Mouse (Mus musculus): ENCODE results near the gene Gm2696. TPM values are rescaled to one million over a fixed set of nuclear protein-coding genes. Genes with fewer than 3 reads are reported as not detected.
"Not testable (repeated sequence)": the region's sequence is repeated elsewhere in the genome, so short reads cannot be mapped to it uniquely, and the experiment has no call there.

Gene Gm2696
- polyA plus RNA-seq, 1 experiment from 2014 or later = not detected

DNA sequence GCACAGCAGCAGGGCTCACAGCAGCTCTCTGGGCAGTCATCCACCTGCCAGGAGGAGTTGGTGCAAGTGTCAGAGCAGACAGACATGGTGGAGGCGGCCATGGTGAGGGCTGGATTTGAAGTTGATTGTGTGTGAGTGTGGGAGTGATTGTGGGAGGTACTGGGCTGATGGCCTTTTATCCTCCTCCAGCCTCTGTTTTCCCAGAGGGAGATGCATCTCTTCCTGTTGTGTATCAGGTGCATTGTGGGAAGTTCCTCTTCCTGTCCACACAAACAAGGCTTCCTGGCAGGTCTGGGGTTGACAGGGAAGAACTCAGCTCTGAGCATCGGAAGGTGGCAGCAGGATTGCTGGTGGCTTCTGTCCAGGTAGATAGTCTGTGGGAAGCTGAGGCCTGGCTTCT, 19.5 kb upstream of the Gm2696 start, which contains the start of gene Gm9639:
Gm9639 (minus strand) TSS at position 101 of the 400 bp plus-strand sequence.
- no peak within 1 kb of the TSS for H3K4me2 ChIP-seq (ENCODE audit: low read depth, low read length)
- no peak within 1 kb of the TSS for H3K9ac ChIP-seq (ENCODE audit: low read depth, low read length)
- H3K4me1 ChIP-seq (ENCODE audit: control insufficient read depth, low read depth, low read length) = no peaks in the 10 kb centered on the region
- no peak for ATAC-seq (ENCODE audit: low read depth)
- no peaks in the 10 kb centered on the region for H3K36me3 ChIP-seq (ENCODE audit: control insufficient read depth, insufficient read depth)
- H3K27me3 ChIP-seq (ENCODE audit: control insufficient read depth, insufficient read depth, low read depth, low read length) = no peaks in the 10 kb centered on the region
- H3K27ac ChIP-seq (ENCODE audit: low read length) = no peak within 1 kb of the TSS
- WGBS (ENCODE audit: insufficient replicate concordance) = 38% methylated on average over 2 of the region's 2 CpGs
- H3K9me3 ChIP-seq (replicated peaks; ENCODE audit: control insufficient read depth, low read length) = no peaks in the 10 kb centered on the region
- no peak within 1 kb of the TSS for H3K4me3 ChIP-seq (ENCODE audit: low read depth, low read length)

DNA sequence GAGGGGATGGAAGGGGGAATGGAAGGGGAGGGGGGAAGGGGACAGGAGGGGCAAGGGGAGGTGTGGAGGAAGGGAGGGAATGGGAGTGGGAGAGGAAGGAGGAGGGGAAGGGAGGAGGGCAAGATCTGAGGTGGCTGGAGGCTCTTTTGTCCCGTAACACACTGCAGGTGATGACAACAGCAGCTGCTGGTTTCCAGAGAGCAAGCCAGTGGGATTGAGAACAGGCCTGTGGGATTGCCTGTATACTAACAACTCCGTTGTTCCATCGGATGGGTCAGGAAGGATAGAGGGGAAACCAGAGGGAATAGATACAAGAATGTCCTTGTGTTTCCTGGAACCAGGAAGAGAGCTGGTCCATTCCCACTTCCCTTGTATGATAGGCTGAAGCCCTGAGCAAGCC, 16.8 kb upstream of the Gm2696 start:
- no peaks in the 10 kb centered on the region for H3K36me3 ChIP-seq (ENCODE audit: control insufficient read depth, insufficient read depth)
- H3K4me3 ChIP-seq (ENCODE audit: low read depth, low read length) = no peak overlapping the region
- no peak overlapping the region for H3K4me2 ChIP-seq (ENCODE audit: low read depth, low read length)
- H3K27me3 ChIP-seq (ENCODE audit: control insufficient read depth, insufficient read depth, low read depth, low read length) = no peaks in the 10 kb centered on the region
- H3K27ac ChIP-seq (ENCODE audit: low read length) = no peak overlapping the region
- no peaks in the 10 kb centered on the region for H3K4me1 ChIP-seq (ENCODE audit: control insufficient read depth, low read depth, low read length)
- H3K9me3 ChIP-seq (replicated peaks; ENCODE audit: control insufficient read depth, low read length) = no peaks in the 10 kb centered on the region
- no peak for ATAC-seq (ENCODE audit: low read depth)
- H3K9ac ChIP-seq (ENCODE audit: low read depth, low read length) = no peak overlapping the region
- WGBS (ENCODE audit: insufficient replicate concordance) = 29% methylated on average over 3 of the region's 3 CpGs

DNA sequence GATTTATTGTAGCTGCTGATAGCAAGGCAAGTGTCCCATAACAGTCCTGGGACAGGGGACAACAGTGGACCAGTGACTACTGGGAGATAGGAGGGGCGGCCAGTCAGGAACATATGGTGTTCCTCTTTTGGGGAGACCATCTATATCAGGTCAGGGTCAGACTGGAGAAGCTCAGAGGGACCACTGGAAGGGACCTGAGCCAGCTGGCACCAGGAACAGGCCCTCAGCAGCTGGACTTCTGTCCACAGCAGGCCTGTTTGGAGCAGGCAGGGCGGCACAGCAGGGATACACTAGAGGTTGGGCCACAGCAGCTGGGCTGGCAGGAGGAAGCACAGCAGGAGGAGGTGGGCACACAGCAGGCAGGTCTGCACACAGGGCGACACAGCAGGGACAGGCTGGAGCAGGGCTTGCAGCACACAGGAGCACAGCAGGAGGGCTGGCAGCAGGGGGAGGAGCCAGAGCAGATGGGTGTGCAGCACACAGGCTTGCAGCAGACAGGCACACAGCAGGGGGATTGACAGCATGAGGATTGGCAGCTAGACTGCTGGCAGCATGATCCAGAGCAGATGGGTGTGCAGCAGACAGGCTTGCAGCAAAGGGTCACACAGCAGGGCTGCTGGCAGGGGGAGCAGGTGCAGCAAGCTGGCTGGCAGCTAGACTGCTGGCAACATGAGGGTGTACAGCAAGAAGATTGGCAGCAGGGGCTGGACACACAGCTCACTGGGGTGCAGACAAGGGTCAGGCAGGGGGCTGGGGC, 16.1 kb upstream of the Gm2696 start:
- 26% methylated on average over 3 of the region's 3 CpGs for WGBS (ENCODE audit: insufficient replicate concordance)
- H3K4me1 ChIP-seq (ENCODE audit: control insufficient read depth, low read depth, low read length); H3K9me3 ChIP-seq (replicated peaks; ENCODE audit: control insufficient read depth, low read length); H3K4me2 ChIP-seq (ENCODE audit: low read depth, low read length); ATAC-seq (ENCODE audit: low read depth); H3K9ac ChIP-seq (ENCODE audit: low read depth, low read length); H3K4me3 ChIP-seq (ENCODE audit: low read depth, low read length); H3K27ac ChIP-seq (ENCODE audit: low read length); H3K27me3 ChIP-seq (ENCODE audit: control insufficient read depth, insufficient read depth, low read depth, low read length); H3K36me3 ChIP-seq (ENCODE audit: control insufficient read depth, insufficient read depth): not testable (repeated sequence)

DNA sequence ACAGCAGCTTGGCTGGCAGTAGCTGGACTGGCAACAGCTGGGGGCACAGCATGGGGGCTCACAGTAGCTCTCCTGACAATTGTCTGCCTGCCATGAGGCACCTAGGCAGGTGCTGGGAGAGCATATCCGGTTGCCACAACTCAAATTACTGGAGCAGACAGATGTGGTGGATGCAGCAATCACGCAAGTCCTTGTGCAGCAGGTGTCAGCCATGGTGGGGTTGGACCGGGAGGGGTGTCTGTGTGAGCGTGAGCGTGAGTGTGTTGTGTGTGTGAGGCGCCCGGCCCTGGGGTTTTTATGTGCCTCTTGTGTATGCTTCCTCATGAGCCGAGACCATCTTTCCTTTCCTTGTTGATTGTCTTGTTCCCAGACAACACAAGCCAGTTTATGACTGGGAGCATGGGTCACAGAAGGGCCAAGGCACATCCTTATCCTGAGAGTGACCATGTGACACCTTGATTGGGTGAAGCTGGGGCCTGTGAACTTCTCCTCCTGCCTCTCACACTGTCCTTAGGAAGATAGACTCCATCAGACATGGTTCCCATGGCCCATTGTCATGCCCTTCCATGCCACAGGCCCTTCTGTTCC, 15.5 kb upstream of the Gm2696 start, which contains the start of gene Gm19668:
Gm19668 (minus strand) TSS at position 213 of the 588 bp plus-strand sequence.
- Histone ChIP-seq H3K4me3 (ENCODE audit: low read depth, low read length) (no peak within 1 kb of the TSS), H3K27ac (ENCODE audit: low read length) (no peak within 1 kb of the TSS), H3K4me1 (ENCODE audit: control insufficient read depth, low read depth, low read length) (no peaks in the 10 kb centered on the region), H3K4me2 (ENCODE audit: low read depth, low read length) (no peak within 1 kb of the TSS), H3K27me3 (ENCODE audit: control insufficient read depth, insufficient read depth, low read depth, low read length) (no peaks in the 10 kb centered on the region), H3K9ac (ENCODE audit: low read depth, low read length) (no peak within 1 kb of the TSS), H3K9me3 (replicated peaks; ENCODE audit: control insufficient read depth, low read length) (no peaks in the 10 kb centered on the region), H3K36me3 (ENCODE audit: control insufficient read depth, insufficient read depth) (no peaks in the 10 kb centered on the region)
- ATAC-seq (ENCODE audit: low read depth) = no peak
- 51% methylated on average over 8 of the region's 8 CpGs for WGBS (ENCODE audit: insufficient replicate concordance)

DNA sequence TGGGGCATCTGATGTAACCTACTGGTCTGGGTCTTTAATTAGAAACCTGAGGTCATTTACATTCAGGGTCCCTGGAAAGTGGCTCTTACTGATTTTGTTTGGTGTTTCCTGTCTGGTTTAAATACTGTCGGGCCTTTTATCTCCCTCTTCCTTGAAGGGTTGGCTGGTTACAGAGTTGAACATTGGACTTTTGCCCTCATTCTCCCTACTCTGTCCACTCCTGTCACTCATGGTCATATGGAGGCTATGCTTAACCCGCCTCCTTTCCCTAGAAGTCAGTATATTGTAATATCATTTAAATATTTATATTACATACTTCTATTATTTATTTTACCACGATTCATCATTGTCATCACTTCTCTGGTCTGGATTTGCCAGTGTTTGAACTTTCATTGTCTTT, 10.4 kb upstream of the Gm2696 start:
- no peak for ATAC-seq (ENCODE audit: low read depth)
- Histone ChIP-seq H3K4me3 (ENCODE audit: low read depth, low read length) (no peak overlapping the region), H3K27ac (ENCODE audit: low read length) (no peak overlapping the region), H3K9me3 (replicated peaks; ENCODE audit: control insufficient read depth, low read length) (no peaks in the 10 kb centered on the region), H3K27me3 (ENCODE audit: control insufficient read depth, insufficient read depth, low read depth, low read length) (no peaks in the 10 kb centered on the region), H3K36me3 (ENCODE audit: control insufficient read depth, insufficient read depth) (no peaks in the 10 kb centered on the region), H3K9ac (ENCODE audit: low read depth, low read length) (no peak overlapping the region), H3K4me1 (ENCODE audit: control insufficient read depth, low read depth, low read length) (no peaks in the 10 kb centered on the region), H3K4me2 (ENCODE audit: low read depth, low read length) (no peak overlapping the region)
- 36% methylated on average over 3 of the region's 3 CpGs for WGBS (ENCODE audit: insufficient replicate concordance)

DNA sequence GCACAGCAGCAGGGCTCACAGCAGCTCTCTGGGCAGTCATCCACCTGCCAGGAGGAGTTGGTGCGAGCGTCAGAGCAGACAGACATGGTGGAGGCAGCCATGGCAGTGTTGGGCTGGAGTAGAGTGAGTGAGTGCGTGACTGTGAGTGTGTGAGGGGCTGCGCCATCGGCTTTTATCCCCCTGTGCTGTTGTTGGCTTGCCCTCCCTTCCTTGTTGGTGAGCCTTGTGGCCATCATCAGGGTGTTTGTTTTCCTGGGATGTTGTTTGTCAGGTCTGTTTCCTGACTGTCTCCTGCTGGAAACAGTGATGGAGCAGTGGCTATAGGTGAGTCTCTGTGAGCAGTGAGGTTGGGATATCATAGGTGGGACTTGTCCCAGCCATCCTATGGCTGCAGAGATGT, 2.7 kb upstream of the Gm2696 start, which contains the start of gene Gm9507:
Gm9507 (minus strand) TSS at position 101 of the 400 bp plus-strand sequence.
- Histone ChIP-seq H3K4me2 (ENCODE audit: low read depth, low read length) (no peak within 1 kb of the TSS), H3K27me3 (ENCODE audit: control insufficient read depth, insufficient read depth, low read depth, low read length) (no peaks in the 10 kb centered on the region), H3K4me3 (ENCODE audit: low read depth, low read length) (no peak within 1 kb of the TSS), H3K36me3 (ENCODE audit: control insufficient read depth, insufficient read depth) (no peaks in the 10 kb centered on the region), H3K4me1 (ENCODE audit: control insufficient read depth, low read depth, low read length) (no peaks in the 10 kb centered on the region), H3K27ac (ENCODE audit: low read length) (no peak within 1 kb of the TSS), H3K9me3 (replicated peaks; ENCODE audit: control insufficient read depth, low read length) (no peaks in the 10 kb centered on the region), H3K9ac (ENCODE audit: low read depth, low read length) (no peak within 1 kb of the TSS)
- ATAC-seq (ENCODE audit: low read depth) = no peak
- 53% methylated on average over 5 of the region's 5 CpGs for WGBS (ENCODE audit: insufficient replicate concordance)

DNA sequence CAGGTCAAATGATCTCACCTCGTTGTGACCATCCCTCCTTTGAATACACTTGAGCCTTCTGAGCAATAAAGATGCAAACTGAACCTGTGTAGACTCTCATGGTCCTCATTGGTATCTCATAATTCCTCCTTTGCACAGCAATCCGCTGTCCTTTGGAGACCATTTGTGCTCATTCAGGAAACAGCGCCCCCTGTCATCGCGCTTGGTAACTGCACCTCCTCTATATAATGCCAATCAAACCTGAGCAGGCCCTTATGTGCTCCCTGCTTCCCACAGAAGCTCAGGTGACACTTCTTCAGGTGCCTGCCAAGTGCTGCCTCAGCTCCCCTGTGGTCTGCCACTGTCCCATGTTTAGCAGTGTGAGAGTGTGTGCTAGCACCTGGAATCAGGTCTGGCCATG, 1.0 kb downstream of the Gm2696 start:
- 30% methylated on average over 5 of the region's 5 CpGs for WGBS (ENCODE audit: insufficient replicate concordance)
- no peak for ATAC-seq (ENCODE audit: low read depth)
- Histone ChIP-seq H3K4me2 (ENCODE audit: low read depth, low read length) (no peak overlapping the region), H3K4me3 (ENCODE audit: low read depth, low read length) (no peak overlapping the region), H3K9me3 (replicated peaks; ENCODE audit: control insufficient read depth, low read length) (no peaks in the 10 kb centered on the region), H3K36me3 (ENCODE audit: control insufficient read depth, insufficient read depth) (no peaks in the 10 kb centered on the region), H3K4me1 (ENCODE audit: control insufficient read depth, low read depth, low read length) (no peaks in the 10 kb centered on the region), H3K9ac (ENCODE audit: low read depth, low read length) (no peak overlapping the region), H3K27ac (ENCODE audit: low read length) (no peak overlapping the region), H3K27me3 (ENCODE audit: control insufficient read depth, insufficient read depth, low read depth, low read length) (no peaks in the 10 kb centered on the region)

DNA sequence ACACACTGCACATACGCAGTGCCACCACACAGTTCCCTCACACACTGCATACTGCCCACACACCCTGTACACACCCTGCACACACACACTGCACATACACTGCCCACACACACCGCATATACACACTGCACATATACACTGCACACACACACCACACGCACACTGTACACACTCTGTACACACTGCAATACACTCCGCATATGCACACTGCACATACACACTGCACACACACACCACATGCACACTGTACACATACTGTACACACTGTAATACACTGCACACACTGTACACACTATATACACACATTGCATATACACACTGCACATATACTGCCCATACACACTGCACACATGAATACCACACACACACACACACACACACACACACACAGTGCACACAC, 4.0 kb downstream of the Gm2696 start:
- no peaks in the 10 kb centered on the region for H3K36me3 ChIP-seq (ENCODE audit: control insufficient read depth, insufficient read depth)
- H3K4me2 ChIP-seq (ENCODE audit: low read depth, low read length) = no peak overlapping the region
- no peak overlapping the region for H3K27ac ChIP-seq (ENCODE audit: low read length)
- WGBS (ENCODE audit: insufficient replicate concordance) = 80% methylated on average over 4 of the region's 4 CpGs
- no peaks in the 10 kb centered on the region for H3K9me3 ChIP-seq (replicated peaks; ENCODE audit: control insufficient read depth, low read length)
- no peaks in the 10 kb centered on the region for H3K27me3 ChIP-seq (ENCODE audit: control insufficient read depth, insufficient read depth, low read depth, low read length)
- ATAC-seq (ENCODE audit: low read depth) = no peak
- H3K4me3 ChIP-seq (ENCODE audit: low read depth, low read length) = no peak overlapping the region
- H3K9ac ChIP-seq (ENCODE audit: low read depth, low read length) = no peak overlapping the region
- H3K4me1 ChIP-seq (ENCODE audit: control insufficient read depth, low read depth, low read length) = no peaks in the 10 kb centered on the region

DNA sequence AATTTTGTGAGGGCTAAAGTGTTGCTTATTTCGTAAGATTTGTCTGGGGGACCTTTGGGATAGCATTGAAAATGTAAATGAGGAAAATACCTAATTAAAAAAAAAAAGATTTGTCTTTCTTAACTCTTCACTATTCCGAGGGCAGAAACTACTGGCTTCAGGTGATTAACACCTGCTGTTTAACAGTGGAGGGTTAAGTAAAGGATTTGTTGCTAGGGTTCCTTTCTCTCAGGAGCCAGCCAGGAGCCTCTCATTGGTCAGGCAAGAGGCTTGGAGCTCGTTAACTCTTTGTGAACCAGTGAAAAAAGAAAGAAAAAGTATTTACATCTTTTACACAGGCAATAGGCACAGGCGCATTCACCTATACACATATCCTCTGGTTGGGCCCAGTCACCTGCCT, 4.7 kb downstream of the Gm2696 start:
- Histone ChIP-seq H3K4me2 (ENCODE audit: low read depth, low read length) (no peak overlapping the region), H3K9ac (ENCODE audit: low read depth, low read length) (no peak overlapping the region), H3K27ac (ENCODE audit: low read length) (no peak overlapping the region), H3K4me1 (ENCODE audit: control insufficient read depth, low read depth, low read length) (no peaks in the 10 kb centered on the region), H3K36me3 (ENCODE audit: control insufficient read depth, insufficient read depth) (no peaks in the 10 kb centered on the region), H3K4me3 (ENCODE audit: low read depth, low read length) (no peak overlapping the region), H3K9me3 (replicated peaks; ENCODE audit: control insufficient read depth, low read length) (no peaks in the 10 kb centered on the region), H3K27me3 (ENCODE audit: control insufficient read depth, insufficient read depth, low read depth, low read length) (no peaks in the 10 kb centered on the region)
- ATAC-seq (ENCODE audit: low read depth) = no peak
- 46% methylated on average over 4 of the region's 4 CpGs for WGBS (ENCODE audit: insufficient replicate concordance)
